Mouse (Mus musculus) liver, adult 2 months (tissue): Measurements from ENCODE around the gene Inpp5a.

Experiments
- CTCF ChIP-seq: fragments of 200-500 bp; IDR thresholded peaks from 2 replicates; pipeline ENCODE4 v1.5.1; 2011; ENCODE audit warnings: low read depth, low read length, control low read depth
- POLR2A ChIP-seq: fragments of 200-500 bp; IDR thresholded peaks from 2 replicates; pipeline ENCODE4 v1.6.1; 2011; ENCODE audit warnings: low read length, control low read depth; ENCODE audit not compliant: insufficient read depth; ENCODE audit errors: extremely low read depth

- TF ChIP-seq CTCF, result no peak
- no peak for TF ChIP-seq POLR2A
Measured at GRCm38 (mm10) chr7:139360890-139361559, 27.9 kb upstream of the Inpp5a start.
